ENCODE assay signal across 14 mouse cellular contexts in genomic region chr13:99837180-99837579, GRCm38 (mm10).
DNase-seq lines count a peak whose midpoint lies in the region; ATAC-seq lines count a peak whose summit lies in the region.
"Had no signal": no experiment of that assay in that cellular context is flagged by ENCODE, and none has a peak within 500 bp of the region (broad histone marks: within the 10 kb centered on the region; RNA-seq: fewer than 3 reads in every experiment).

No protein-coding gene starts in this region.

- no peak overlapping the region for H3K4me2 ChIP-seq in hindbrain, embryonic 11.5 days (replicated peaks; ENCODE audit: low read depth, low read length)
- H3K4me2 ChIP-seq in forebrain, embryonic 16.5 days (ENCODE audit: low read length): no peak overlapping the region
- H3K4me2 ChIP-seq in hindbrain, embryonic 16.5 days (ENCODE audit: low read length): peak overlapping the region; percentile 3; the same call in 1 of the 2 replicates
- H3K4me2 ChIP-seq in neural tube, embryonic 12.5 days (replicated peaks): no peak overlapping the region
- H3K4me2 ChIP-seq: heart, embryonic 15.5 days; liver, embryonic 13.5 days; lung, embryonic 15.5 days; stomach, embryonic 15.5 days had no signal

- no peaks in the 10 kb centered on the region for H3K4me1 ChIP-seq in hindbrain, embryonic 11.5 days (replicated peaks; ENCODE audit: control insufficient read depth, insufficient read depth, low read length)
- H3K4me1 ChIP-seq in hindbrain, embryonic 10.5 days (replicated peaks): peaks cover 11% of the 10 kb centered on the region
- no peaks in the 10 kb centered on the region for H3K4me1 ChIP-seq in forebrain, embryonic 16.5 days (replicated peaks; ENCODE audit: control insufficient read depth, insufficient read depth, low read length)
- peaks cover 13% of the 10 kb centered on the region for H3K4me1 ChIP-seq in hindbrain, embryonic 16.5 days (ENCODE audit: control insufficient read depth, insufficient read depth, low read depth, low read length)
- peaks cover 31% of the 10 kb centered on the region for H3K4me1 ChIP-seq in neural tube, embryonic 12.5 days
- H3K4me1 ChIP-seq: liver, embryonic 13.5 days; stomach, embryonic 15.5 days had no signal

- H3K36me3 ChIP-seq in hindbrain, embryonic 11.5 days (ENCODE audit: control insufficient read depth, insufficient read depth, low read length): no peaks in the 10 kb centered on the region
- H3K36me3 ChIP-seq in hindbrain, embryonic 10.5 days: no peaks in the 10 kb centered on the region
- no peaks in the 10 kb centered on the region for H3K36me3 ChIP-seq in forebrain, embryonic 16.5 days (ENCODE audit: control insufficient read depth, insufficient read depth)
- no peaks in the 10 kb centered on the region for H3K36me3 ChIP-seq in hindbrain, embryonic 16.5 days (ENCODE audit: control insufficient read depth, insufficient read depth, low read length)
- no peaks in the 10 kb centered on the region for H3K36me3 ChIP-seq in neural tube, embryonic 12.5 days
- H3K36me3 ChIP-seq: heart, embryonic 15.5 days; limb, embryonic 10.5 days; liver, embryonic 13.5 days; lung, embryonic 15.5 days; stomach, embryonic 15.5 days had no signal

- peak; percentile 59; the same call in 1 of the 2 replicates for ATAC-seq in hindbrain, embryonic 11.5 days (ENCODE audit: low FRiP score)
- ATAC-seq in forebrain, embryonic 16.5 days: peak; percentile 19; the same call in 1 of the 2 replicates
- peak; percentile 34; the same call in 1 of the 2 replicates for ATAC-seq in hindbrain, embryonic 16.5 days
- ATAC-seq in neural tube, embryonic 12.5 days (ENCODE audit: low FRiP score, low read depth): 0 out of 2 replicates have a peak, but pooled peaks have one; percentile 17

- intact Hi-C loops in gastrocnemius, postnatal 14 days (cut with DNase I; ENCODE audit: low total_unique reads): loop anchor here (10.0 kb wide), 1 partner anchor 342 kb away; no protein-coding TSS in a partner anchor

- WGBS in hindbrain, embryonic 11.5 days: 70% methylated on average over 6 of the region's 6 CpGs
- 80% methylated on average over 6 of the region's 6 CpGs for WGBS in hindbrain, embryonic 10.5 days
- WGBS in forebrain, embryonic 16.5 days: 69% methylated on average over 6 of the region's 6 CpGs
- WGBS in hindbrain, embryonic 16.5 days: 36% methylated on average over 6 of the region's 6 CpGs
- 60% methylated on average over 6 of the region's 6 CpGs for WGBS in neural tube, embryonic 12.5 days

- no peak overlapping the region for H3K4me3 ChIP-seq in hindbrain, embryonic 11.5 days (ENCODE audit: low read depth, low read length)
- no peak overlapping the region for H3K4me3 ChIP-seq in hindbrain, embryonic 10.5 days
- no peak overlapping the region for H3K4me3 ChIP-seq in forebrain, embryonic 16.5 days (replicated peaks; ENCODE audit: low read length)
- H3K4me3 ChIP-seq in hindbrain, embryonic 16.5 days (ENCODE audit: low read length): no peak overlapping the region
- no peak overlapping the region for H3K4me3 ChIP-seq in neural tube, embryonic 12.5 days
- H3K4me3 ChIP-seq: heart, embryonic 15.5 days; left cerebral cortex, adult 2 months; limb, embryonic 10.5 days; liver, embryonic 13.5 days; lung, embryonic 15.5 days; stomach, embryonic 15.5 days had no signal

- H3K9me3 ChIP-seq in hindbrain, embryonic 11.5 days (ENCODE audit: control insufficient read depth, low read length): no peaks in the 10 kb centered on the region
- peaks cover 14% of the 10 kb centered on the region for H3K9me3 ChIP-seq in hindbrain, embryonic 10.5 days
- H3K9me3 ChIP-seq in forebrain, embryonic 16.5 days (ENCODE audit: control insufficient read depth, low read length): no peaks in the 10 kb centered on the region
- H3K9me3 ChIP-seq in hindbrain, embryonic 16.5 days (ENCODE audit: control insufficient read depth, low read length): 0 out of 2 replicates have a peak, but pooled peaks cover 2% of the 10 kb centered on the region
- H3K9me3 ChIP-seq in neural tube, embryonic 12.5 days: peaks cover 4% of the 10 kb centered on the region
- H3K9me3 ChIP-seq: heart, embryonic 15.5 days; limb, embryonic 10.5 days; liver, embryonic 13.5 days; lung, embryonic 15.5 days had no signal

- peak overlapping the region; percentile 30; the same call in 1 of the 2 replicates for H3K27ac ChIP-seq in hindbrain, embryonic 11.5 days (ENCODE audit: low read depth, low read length)
- no peak overlapping the region for H3K27ac ChIP-seq in hindbrain, embryonic 10.5 days
- H3K27ac ChIP-seq in forebrain, embryonic 16.5 days (ENCODE audit: low read length): no peak overlapping the region
- H3K27ac ChIP-seq in hindbrain, embryonic 16.5 days (ENCODE audit: low read depth, low read length): peak overlapping the region; percentile 32; the same call in 1 of the 2 replicates
- no peak overlapping the region for H3K27ac ChIP-seq in neural tube, embryonic 12.5 days
- H3K27ac ChIP-seq: heart, embryonic 15.5 days; left cerebral cortex, adult 2 months; limb, embryonic 10.5 days; liver, embryonic 13.5 days; lung, embryonic 15.5 days; stomach, embryonic 15.5 days had no signal

- peak; percentile 36 for DNase-seq in hindbrain, embryonic 11.5 days (ENCODE audit: low spot score)
- DNase-seq in hindbrain, embryonic 10.5 days (ENCODE audit: low spot score): no peak
- DNase-seq in right cerebral cortex, postnatal 36 days (ENCODE audit: low spot score in 2 of 2): no peak
- DNase-seq in gastrocnemius, postnatal 14 days: no peak
- DNase-seq in adipocyte (ENCODE audit: low spot score): no peak

- no peaks in the 10 kb centered on the region for H3K27me3 ChIP-seq in hindbrain, embryonic 11.5 days (ENCODE audit: control insufficient read depth, insufficient read depth, low read length)
- no peaks in the 10 kb centered on the region for H3K27me3 ChIP-seq in hindbrain, embryonic 10.5 days (ENCODE audit: insufficient read depth, poor library complexity, severe bottlenecking)
- no peaks in the 10 kb centered on the region for H3K27me3 ChIP-seq in forebrain, embryonic 16.5 days (replicated peaks; ENCODE audit: control insufficient read depth, insufficient read depth, low read length)
- H3K27me3 ChIP-seq in hindbrain, embryonic 16.5 days (replicated peaks; ENCODE audit: control insufficient read depth, insufficient read depth, low read length): no peaks in the 10 kb centered on the region
- no peaks in the 10 kb centered on the region for H3K27me3 ChIP-seq in neural tube, embryonic 12.5 days (replicated peaks)
- H3K27me3 ChIP-seq: heart, embryonic 15.5 days; liver, embryonic 13.5 days; lung, embryonic 15.5 days; stomach, embryonic 15.5 days had no signal

- no peak overlapping the region; the same call in 1 of the 2 replicates for H3K9ac ChIP-seq in hindbrain, embryonic 11.5 days (ENCODE audit: low read depth, low read length)
- H3K9ac ChIP-seq in forebrain, embryonic 16.5 days (replicated peaks; ENCODE audit: low read depth, low read length): no peak overlapping the region
- H3K9ac ChIP-seq in hindbrain, embryonic 16.5 days (ENCODE audit: low read depth, low read length): no peak overlapping the region
- no peak overlapping the region for H3K9ac ChIP-seq in neural tube, embryonic 12.5 days
- H3K9ac ChIP-seq: heart, embryonic 15.5 days; liver, embryonic 13.5 days; lung, embryonic 15.5 days; stomach, embryonic 15.5 days had no signal

Comparison
In these comparisons a context has a peak if more than half of its experiments do, and no peak if none do; other contexts are left out.
1. H3K27ac ChIP-seq: peak in hindbrain, embryonic 11.5 days (single experiment) and hindbrain, embryonic 16.5 days (single experiment); none in hindbrain, embryonic 10.5 days (single experiment), forebrain, embryonic 16.5 days (single experiment) and neural tube, embryonic 12.5 days (single experiment).
2. Peak in every context shown above with its lines, with median percentiles within 50 percentile points of each other: ATAC-seq.